Mouse (Mus musculus): ENCODE measurements around the gene Adipor1.

DNA sequence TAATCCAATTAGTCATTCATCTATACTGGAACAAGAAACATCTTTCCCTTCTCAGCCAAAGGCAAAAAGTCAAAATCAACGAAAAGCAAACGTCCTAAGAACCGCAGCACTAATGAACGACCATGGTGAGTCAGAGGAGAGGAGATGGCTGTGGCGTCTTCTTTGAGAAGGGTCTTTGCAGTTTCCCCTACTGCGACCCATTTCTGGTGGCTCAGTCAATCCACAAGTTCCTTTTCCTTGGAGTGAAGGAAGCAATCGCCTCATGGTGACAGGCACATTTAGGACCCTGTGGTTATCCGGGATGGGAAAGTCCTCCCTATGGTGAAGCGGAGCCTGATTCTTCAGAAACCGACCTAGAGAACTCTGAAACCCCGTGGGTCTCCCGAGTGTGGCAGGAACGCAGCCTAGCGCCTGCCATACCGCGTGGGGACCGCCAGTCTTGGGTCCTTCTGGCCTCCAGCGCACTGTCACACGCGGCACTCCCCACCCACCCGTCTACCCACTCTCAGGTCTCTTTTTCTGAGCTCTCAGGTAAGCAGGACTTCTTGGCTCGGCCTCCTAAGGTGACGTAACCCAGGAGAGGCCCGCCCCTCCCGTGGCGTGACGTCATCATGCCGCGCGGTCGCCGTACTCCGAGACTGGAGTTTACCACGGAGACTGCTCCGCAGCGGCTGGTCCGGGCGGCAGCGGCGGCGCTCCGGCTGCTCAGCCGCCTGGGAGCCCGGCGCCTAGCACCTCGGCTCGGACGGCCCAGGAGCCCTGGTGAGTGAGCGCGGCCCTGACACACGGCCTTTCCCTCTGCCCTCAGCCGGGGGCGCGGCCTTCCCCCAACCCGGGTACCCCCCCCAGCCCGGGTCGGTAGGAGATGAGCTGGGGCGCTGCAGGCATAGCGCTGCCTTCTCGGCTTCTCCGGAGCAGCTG lies 40.0 kb downstream of the Adipor1 start, which contains the start of gene Klhl12:
- TF ChIP-seq CTCF (IDR thresholded peaks at IDR 0.05; ENCODE audit: low read depth) (peak; percentile 0; the same call in 1 of the 2 replicates), EP300 (IDR thresholded peaks at IDR 0.05; ENCODE audit: low read depth) (no peak)
